Mouse (Mus musculus) spleen, adult 2 months (tissue): ENCODE measurements around the gene Lcn2.

ENCODE experiments used
- CTCF ChIP-seq: fragments of 200-500 bp; IDR thresholded peaks from 2 replicates; pipeline ENCODE4 v1.5.1; 2011; ENCODE audit warnings: mild to moderate bottlenecking, inconsistent platforms; ENCODE audit not compliant: insufficient read depth, insufficient read length, insufficient replicate concordance; ENCODE audit errors: extremely low read depth
- POLR2A ChIP-seq: fragments of 200-500 bp; IDR thresholded peaks from 2 replicates; pipeline ENCODE4 v1.6.1; 2011; ENCODE audit warnings: low read depth, low read length, inconsistent platforms

- TF ChIP-seq POLR2A (no peak), CTCF (no peak)
Observed at GRCm38 (mm10) chr2:32412742-32413531, 24.9 kb upstream of the Lcn2 start.
